29 mouse cellular contexts compared by ENCODE assay signal in genomic region chr4:53614576-53615225, GRCm38 (mm10).
"Had no signal": no experiment of that assay in that cellular context is flagged by ENCODE, and none has a peak within 500 bp of the region (broad histone marks: within the 10 kb centered on the region; RNA-seq: fewer than 3 reads in every experiment).

No protein-coding gene starts in this region.

- H3K9me3 ChIP-seq: heart, embryonic 12.5 days; heart, embryonic 13.5 days; heart, embryonic 15.5 days; hindbrain, embryonic 10.5 days; hindbrain, embryonic 12.5 days; hindbrain, embryonic 13.5 days; hindbrain, embryonic 15.5 days; intestine, embryonic 15.5 days; kidney, embryonic 15.5 days had no signal

- H3K27me3 ChIP-seq: heart, embryonic 12.5 days; heart, embryonic 13.5 days; heart, embryonic 15.5 days; hindbrain, embryonic 12.5 days; hindbrain, embryonic 13.5 days; hindbrain, embryonic 15.5 days; intestine, embryonic 15.5 days; kidney, embryonic 15.5 days had no signal

- H3K4me1 ChIP-seq: heart, embryonic 13.5 days; heart, embryonic 15.5 days; hindbrain, embryonic 12.5 days; hindbrain, embryonic 13.5 days; hindbrain, embryonic 15.5 days; intestine, embryonic 15.5 days; kidney, embryonic 15.5 days had no signal

- H3K27ac ChIP-seq: heart, embryonic 13.5 days; heart, embryonic 15.5 days; hindbrain, embryonic 10.5 days; hindbrain, embryonic 12.5 days; hindbrain, embryonic 13.5 days; hindbrain, embryonic 14.5 days; hindbrain, embryonic 15.5 days; hindbrain, postnatal 0 days; intestine, embryonic 15.5 days; kidney, embryonic 15.5 days; kidney, postnatal 0 days; layer of hippocampus, adult 2 months; left cerebral cortex, adult 2 months had no signal

- H3K36me3 ChIP-seq: heart, embryonic 12.5 days; heart, embryonic 13.5 days; heart, embryonic 15.5 days; hindbrain, embryonic 10.5 days; hindbrain, embryonic 12.5 days; hindbrain, embryonic 13.5 days; hindbrain, embryonic 15.5 days; intestine, embryonic 15.5 days; kidney, embryonic 15.5 days had no signal

- H3K4me3 ChIP-seq: heart, embryonic 12.5 days; heart, embryonic 13.5 days; heart, embryonic 15.5 days; hindbrain, embryonic 10.5 days; hindbrain, embryonic 12.5 days; hindbrain, embryonic 13.5 days; hindbrain, embryonic 15.5 days; intestine, embryonic 15.5 days; kidney, embryonic 15.5 days; layer of hippocampus, adult 2 months; left cerebral cortex, adult 2 months had no signal

- H3K4me2 ChIP-seq: heart, embryonic 11.5 days; heart, embryonic 12.5 days; heart, embryonic 13.5 days; heart, embryonic 15.5 days; hindbrain, embryonic 12.5 days; hindbrain, embryonic 13.5 days; hindbrain, embryonic 14.5 days; hindbrain, embryonic 15.5 days; intestine, embryonic 15.5 days; kidney, embryonic 15.5 days had no signal

- DNase-seq: heart, postnatal 10 days; heart, postnatal 14 days; heart, postnatal 36 days; heart, postnatal 4 days; kidney, adult 11 months; kidney, adult 18-20 months; kidney, adult 2 months; kidney, adult 8-10 months; kidney, adult 9 months; kidney, postnatal 10 days; kidney, postnatal 36 days; kidney, postnatal 4 days; layer of hippocampus, adult 9-11 months; layer of hippocampus, postnatal 36 days had no signal
